ENCODE assay signal across 14 mouse cellular contexts in genomic region chr14:17414246-17414888, GRCm38 (mm10).
A peak's percentile ranks its signal among the peaks of the same experiment; 100 is the strongest.
DNase-seq lines count a peak whose midpoint lies in the region; ATAC-seq lines count a peak whose summit lies in the region.
"Had no signal": no experiment of that assay in that cellular context is flagged by ENCODE, and none has a peak within 500 bp of the region (broad histone marks: within the 10 kb centered on the region; RNA-seq: fewer than 3 reads in every experiment).

No protein-coding gene starts in this region.

- WGBS in liver, embryonic 12.5 days (ENCODE audit: insufficient replicate concordance) = 48% methylated on average over 6 of the region's 6 CpGs
- WGBS in forebrain, embryonic 15.5 days = 87% methylated on average over 6 of the region's 6 CpGs

- H3K27me3 ChIP-seq in liver, embryonic 12.5 days (replicated peaks) = no peaks in the 10 kb centered on the region
- H3K27me3 ChIP-seq in forebrain, embryonic 15.5 days = no peaks in the 10 kb centered on the region
- H3K27me3 ChIP-seq: kidney, embryonic 15.5 days; liver, embryonic 13.5 days had no signal

- no peak overlapping the region for H3K4me2 ChIP-seq in liver, embryonic 12.5 days
- H3K4me2 ChIP-seq in forebrain, embryonic 15.5 days (replicated peaks) = no peak overlapping the region
- H3K4me2 ChIP-seq: hindbrain, embryonic 14.5 days; kidney, embryonic 15.5 days; liver, embryonic 13.5 days; midbrain, embryonic 11.5 days had no signal

- ATAC-seq in liver, embryonic 12.5 days = 0 out of 2 replicates have a peak, but pooled peaks have one; percentile 30
- ATAC-seq in CD4-positive, CD25-positive, alpha-beta regulatory T cell, adult 4 months = peak; percentile 52
- peak; percentile 63 to 65 for ATAC-seq in hematopoietic stem cell, adult 5-6 weeks (replicated peaks in 1 of 2; ENCODE audit: insufficient read depth in 1 of 2, low FRiP score in 2 of 2, low TSS enrichment in 1 of 2, low read depth in 1 of 2, poor library complexity in 2 of 2, severe bottlenecking in 2 of 2)
- peak; percentile 76 for ATAC-seq in monocyte, adult 5-6 weeks (replicated peaks; ENCODE audit: insufficient number of reproducible peaks, low FRiP score, low TSS enrichment, poor library complexity, severe bottlenecking)
- no peak for ATAC-seq in forebrain, embryonic 15.5 days (replicated peaks)

- DNase-seq in liver = no peak
- no peak for DNase-seq in cerebellum, adult 18-20 months
- DNase-seq in thymus, postnatal 10 days (ENCODE audit: low spot score in 2 of 2) = no peak
- DNase-seq: cerebellum, postnatal 14 days; liver, embryonic 13.5 days had no signal

- no peak overlapping the region for H3K4me3 ChIP-seq in liver, embryonic 12.5 days
- H3K4me3 ChIP-seq in forebrain, embryonic 15.5 days = no peak overlapping the region
- H3K4me3 ChIP-seq: kidney, embryonic 15.5 days; layer of hippocampus, adult 2 months; liver, embryonic 13.5 days had no signal

- H3K9me3 ChIP-seq in liver, embryonic 12.5 days (replicated peaks) = no peaks in the 10 kb centered on the region
- no peaks in the 10 kb centered on the region for H3K9me3 ChIP-seq in forebrain, embryonic 15.5 days
- H3K9me3 ChIP-seq: kidney, embryonic 15.5 days; liver, embryonic 13.5 days had no signal

- no peaks in the 10 kb centered on the region for H3K36me3 ChIP-seq in liver, embryonic 12.5 days
- H3K36me3 ChIP-seq in forebrain, embryonic 15.5 days = no peaks in the 10 kb centered on the region
- H3K36me3 ChIP-seq: kidney, embryonic 15.5 days; liver, embryonic 13.5 days had no signal

- no peak overlapping the region for H3K27ac ChIP-seq in liver, embryonic 12.5 days
- no peak overlapping the region for H3K27ac ChIP-seq in forebrain, embryonic 15.5 days (replicated peaks)
- H3K27ac ChIP-seq: hindbrain, embryonic 14.5 days; kidney, embryonic 15.5 days; layer of hippocampus, adult 2 months; liver, embryonic 13.5 days had no signal

- H3K9ac ChIP-seq in liver, embryonic 12.5 days = no peak overlapping the region
- H3K9ac ChIP-seq in forebrain, embryonic 15.5 days (replicated peaks) = no peak overlapping the region
- H3K9ac ChIP-seq: hindbrain, embryonic 14.5 days; kidney, embryonic 15.5 days; liver, embryonic 13.5 days had no signal

- no peaks in the 10 kb centered on the region for H3K4me1 ChIP-seq in liver, embryonic 12.5 days
- H3K4me1 ChIP-seq in forebrain, embryonic 15.5 days = no peaks in the 10 kb centered on the region
- H3K4me1 ChIP-seq: liver, embryonic 13.5 days had no signal
